Mouse (Mus musculus) erythroblast, adult 5-6 weeks (primary cell): ENCODE data around the gene Dach2. TPM values are rescaled to one million over a fixed set of nuclear protein-coding genes. Genes with fewer than 3 reads are reported as not detected.
"Not testable (repeated sequence)": the region's sequence is repeated elsewhere in the genome, so short reads cannot be mapped to it uniquely, and the experiment has no call there.

Experiments used
- ATAC-seq: replicated peaks from 2 replicates; pipeline ENCODE4 v1.8.0; 2016; ENCODE audit warnings: moderate number of reproducible peaks, mild to moderate bottlenecking, moderate TSS enrichment, inconsistent platforms; ENCODE audit not compliant: poor library complexity, low FRiP score, severe bottlenecking
- total RNA-seq, 2 experiments: library from RNA; stranded (forward) in 1 of 2; stranded (reverse) in 1 of 2; fragments of 150-400 nt in 1 of 2; fragments of 200-764, 138-1000 nt in 1 of 2; gene quantifications; 2 replicates each; pipeline versions ENCODE4 v1.2.3 to v1.2.4; 2015 to 2017; ENCODE audit warnings: low replicate concordance in 2 of 2

The Dach2 gene
- total RNA-seq (2015; ENCODE audit: low replicate concordance), result 1.2 TPM in 1 of 2 replicates, not detected in the other
- total RNA-seq (2017; ENCODE audit: low replicate concordance), result not detected in 2 replicates

- ATAC-seq, result no peak
Observed at GRCm38 (mm10) chrX:113297404-113297803, at the start of gene Dach2. Gene Dach2, plus strand, starts transcription at chrX:113297510.

- ATAC-seq, result not testable (repeated sequence)
Observed at GRCm38 (mm10) chrX:113252427-113252826, 44.9 kb upstream of the Dach2 start.

- no peak for ATAC-seq
Observed at GRCm38 (mm10) chrX:113298031-113298430, 721 bp downstream of the Dach2 start.

- ATAC-seq, result no peak
Observed at GRCm38 (mm10) chrX:113298468-113298867, 1.2 kb downstream of the Dach2 start.

- no peak for ATAC-seq
Observed at GRCm38 (mm10) chrX:113304323-113304722, 7.0 kb downstream of the Dach2 start.

GRCm38 (mm10) chrX:113338143-113338542 lies 40.8 kb downstream of the Dach2 start:
- no peak for ATAC-seq

GRCm38 (mm10) chrX:113394417-113394816 lies 97.1 kb downstream of the Dach2 start:
- no peak for ATAC-seq

- ATAC-seq, result no peak
Observed at GRCm38 (mm10) chrX:113408756-113409155, 111.4 kb downstream of the Dach2 start.

- no peak for ATAC-seq
Observed at GRCm38 (mm10) chrX:113421517-113422187, 124.3 kb downstream of the Dach2 start.

GRCm38 (mm10) chrX:113482131-113482530 lies 184.8 kb downstream of the Dach2 start:
- ATAC-seq, result no peak

GRCm38 (mm10) chrX:113545106-113545505 lies 247.8 kb downstream of the Dach2 start:
- no peak for ATAC-seq

GRCm38 (mm10) chrX:113563897-113564296 lies 266.6 kb downstream of the Dach2 start:
- ATAC-seq, result no peak

GRCm38 (mm10) chrX:113666069-113666468 lies 368.8 kb downstream of the Dach2 start:
- no peak for ATAC-seq

- no peak for ATAC-seq
Observed at GRCm38 (mm10) chrX:113687163-113687562, 389.9 kb downstream of the Dach2 start.

GRCm38 (mm10) chrX:113712363-113712762 lies 415.1 kb downstream of the Dach2 start:
- ATAC-seq, result no peak

- ATAC-seq, result no peak
Observed at GRCm38 (mm10) chrX:113724124-113724523, 426.8 kb downstream of the Dach2 start.

GRCm38 (mm10) chrX:113747122-113747521 lies 449.8 kb downstream of the Dach2 start:
- ATAC-seq, result no peak

GRCm38 (mm10) chrX:113792264-113792663 lies 495.0 kb downstream of the Dach2 start:
- ATAC-seq, result no peak

- no peak for ATAC-seq
Observed at GRCm38 (mm10) chrX:113810369-113810768, 513.1 kb downstream of the Dach2 start.

- ATAC-seq, result no peak
Observed at GRCm38 (mm10) chrX:113826810-113827209, 529.5 kb downstream of the Dach2 start.

- no peak for ATAC-seq
Observed at GRCm38 (mm10) chrX:113833062-113833461, 535.8 kb downstream of the Dach2 start.
